Mouse (Mus musculus) ES-E14 (cell line): ENCODE data around the gene Syt8. TPM values are rescaled to one million over a fixed set of nuclear protein-coding genes. Genes with fewer than 3 reads are reported as not detected.

Experiments used
- DNase-seq: peaks from one replicate; pipeline ENCODE4 v3.0.0-alpha.2; 2013; ENCODE audit warnings: low read depth, low spot score
- H3K27ac ChIP-seq: 2 replicates; pipeline ENCODE4 v1.5.1; 2012; ENCODE audit warnings: low read depth, mild to moderate bottlenecking, low read length, moderate library complexity, mixed read lengths; ENCODE audit not compliant: poor library complexity, insufficient read depth, severe bottlenecking
- H3K36me3 ChIP-seq: 2 replicates; pipeline ENCODE4 v1.6.1; 2012; ENCODE audit warnings: mild to moderate bottlenecking, low read length, moderate library complexity, mixed read lengths; ENCODE audit not compliant: control insufficient read depth, poor library complexity, insufficient read depth, severe bottlenecking
- H3K4me1 ChIP-seq, 2 experiments: fragments of 150-350 bp in 1 of 2; sonication (generic) in 1 of 2; 2 replicates each; pipeline ENCODE4 v1.6.1; 2012; ENCODE audit warnings: low read length in 2 of 2, mild to moderate bottlenecking in 1 of 2, mixed read lengths in 1 of 2; ENCODE audit not compliant: control insufficient read depth in 2 of 2, insufficient read depth in 2 of 2, poor library complexity in 1 of 2
- H3K4me3 ChIP-seq, 2 experiments: fragments of 150-350 bp in 1 of 2; sonication (generic) in 1 of 2; 2 replicates each; pipeline ENCODE4 v1.5.1; 2012; ENCODE audit warnings: low read length in 2 of 2, low read depth in 1 of 2, mild to moderate bottlenecking in 1 of 2, mixed read lengths in 1 of 2; ENCODE audit not compliant: insufficient read depth in 1 of 2, poor library complexity in 1 of 2, severe bottlenecking in 1 of 2
- H3K9ac ChIP-seq: 2 replicates; pipeline ENCODE4 v1.6.1; 2012; ENCODE audit warnings: low read depth, mild to moderate bottlenecking, low read length, mixed read lengths; ENCODE audit not compliant: poor library complexity, insufficient read depth, severe bottlenecking
- H3K9me3 ChIP-seq: fragments of 150-350 bp; sonication (generic); 2 replicates; pipeline ENCODE4 v1.6.1; 2012; ENCODE audit warnings: low read depth, mild to moderate bottlenecking, low read length; ENCODE audit not compliant: control insufficient read depth, insufficient read depth
- CHD2 ChIP-seq: IDR thresholded peaks from 2 replicates; pipeline ENCODE4 v1.6.1; 2014; ENCODE audit warnings: mild to moderate bottlenecking, low read depth, low read length, inconsistent platforms
- HCFC1 ChIP-seq: IDR thresholded peaks from 2 replicates; pipeline ENCODE4 v1.6.1; 2012; ENCODE audit warnings: low read length, inconsistent platforms, borderline replicate concordance; ENCODE audit not compliant: insufficient read depth
- MAFK ChIP-seq: IDR thresholded peaks from 2 replicates; pipeline ENCODE4 v1.6.1; 2014; ENCODE audit warnings: mild to moderate bottlenecking, low read depth, low read length, inconsistent platforms; ENCODE audit not compliant: insufficient read depth
- ZC3H11A ChIP-seq: IDR thresholded peaks from 2 replicates; pipeline ENCODE4 v1.6.1; 2012; ENCODE audit warnings: low read depth, mild to moderate bottlenecking, inconsistent platforms, low read length, borderline replicate concordance
- ZNF384 ChIP-seq: IDR thresholded peaks from 2 replicates; pipeline ENCODE4 v1.6.1; 2012; ENCODE audit warnings: low read depth, low read length, inconsistent platforms
- in situ Hi-C, 2 experiments: fragments of 600-800 bp; cut with MboI; formaldehyde crosslinking; loops; one replicate each; pipeline ENCODE4 v1.15.1; 2025; ENCODE audit warnings: low sequenced_read_pairs in 2 of 2, inconsistent platforms in 1 of 2; ENCODE audit not compliant: unreplicated experiment in 2 of 2
- total RNA-seq: library from RNA; depleted of rRNA; stranded (reverse); fragments of 300-350 nt; gene quantifications from 2 replicates; pipeline ENCODE4 v1.2.3, GENCODE M21; 2012

Syt8 gene
- total RNA-seq, 1 experiment: 0.94 TPM

DNA sequence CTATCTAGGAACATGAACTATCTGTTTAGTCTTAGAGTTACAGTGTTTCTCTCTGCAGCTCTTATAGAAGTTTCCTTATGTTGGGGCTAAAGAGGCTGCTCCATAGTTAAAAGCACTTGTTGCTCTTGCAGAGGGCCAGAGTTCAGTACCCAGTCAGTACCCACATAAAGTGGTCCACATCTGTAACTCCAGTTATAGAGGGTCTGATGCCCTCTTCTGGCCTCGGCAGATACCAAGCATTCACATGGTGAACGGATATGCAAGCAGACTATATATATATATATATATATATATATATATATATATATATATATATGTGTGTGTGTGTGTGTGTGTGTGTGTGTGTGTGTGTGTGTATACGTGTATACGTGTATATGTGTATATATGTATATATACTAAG is 26.7 kb upstream of the Syt8 start:
- Histone ChIP-seq H3K9me3 (no peaks in the 10 kb centered on the region), H3K4me1 (peaks cover 1 to 4% of the 10 kb centered on the region in 2 experiments; a peak in 1 of 4 replicates), H3K36me3 (no peaks in the 10 kb centered on the region), H3K27ac (no peak overlapping the region), H3K4me3 (no peak overlapping the region), H3K9ac (no peak overlapping the region)
- no peak for TF ChIP-seq MAFK
- no peak for TF ChIP-seq ZC3H11A
- TF ChIP-seq ZNF384: no peak
- no peak for TF ChIP-seq CHD2
- no peak for TF ChIP-seq HCFC1
- DNase-seq: no peak
- in situ Hi-C loops: no loop called here

DNA sequence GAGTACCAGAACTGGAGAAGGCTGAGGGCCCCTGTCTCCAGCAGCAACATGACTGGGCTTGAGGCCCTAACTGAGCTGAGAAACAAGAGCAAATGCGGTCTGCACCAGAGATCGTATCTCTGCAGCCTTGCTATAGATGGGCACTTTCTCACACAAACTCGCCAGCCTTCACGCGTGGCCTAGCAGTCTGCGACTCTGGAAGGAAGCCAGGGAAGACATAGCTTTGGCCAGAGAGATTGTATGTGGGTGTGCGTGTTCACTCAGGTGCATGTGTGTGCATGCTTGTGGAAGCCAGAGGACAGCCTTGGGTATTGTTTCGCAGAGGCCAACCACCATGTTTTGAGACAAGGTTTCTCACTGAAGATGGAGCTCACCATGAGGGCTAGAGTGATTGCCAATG is 26.0 kb upstream of the Syt8 start:
- no peak for DNase-seq
- in situ Hi-C loops: no loop called here
- H3K9me3 ChIP-seq: no peaks in the 10 kb centered on the region
- peaks cover 1 to 4% of the 10 kb centered on the region in 2 experiments; a peak in 1 of 4 replicates for H3K4me1 ChIP-seq
- H3K27ac ChIP-seq: no peak overlapping the region
- no peak overlapping the region for H3K4me3 ChIP-seq
- no peak for TF ChIP-seq CHD2
- no peak for TF ChIP-seq ZNF384
- no peak for TF ChIP-seq MAFK
- TF ChIP-seq HCFC1: no peak
- no peak for TF ChIP-seq ZC3H11A
- H3K9ac ChIP-seq: no peak overlapping the region
- H3K36me3 ChIP-seq: no peaks in the 10 kb centered on the region

DNA sequence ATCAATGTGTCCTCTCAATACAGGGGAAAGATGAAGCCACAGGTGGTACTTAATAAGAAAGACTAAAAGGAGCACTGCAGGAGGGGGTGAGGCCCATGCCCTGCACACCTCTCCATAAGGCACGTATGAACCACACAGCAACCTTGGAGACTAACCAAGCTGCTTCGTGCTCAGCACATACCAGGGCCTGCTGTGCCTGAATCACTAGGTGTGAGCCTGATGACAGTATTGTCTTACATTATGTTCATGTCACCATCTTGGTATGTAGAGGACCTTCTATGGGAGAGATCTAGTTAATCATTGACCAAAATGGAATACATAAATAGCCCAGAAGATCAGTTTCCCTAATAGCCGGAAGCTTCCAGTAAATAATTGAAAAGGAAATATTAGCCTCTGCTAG is 25.0 kb upstream of the Syt8 start:
- TF ChIP-seq MAFK (no peak), CHD2 (no peak)
- DNase-seq: no peak
- Histone ChIP-seq H3K9ac (no peak overlapping the region), H3K36me3 (no peaks in the 10 kb centered on the region), H3K9me3 (no peaks in the 10 kb centered on the region), H3K4me3 (no peak overlapping the region), H3K27ac (no peak overlapping the region), H3K4me1 (peaks cover 0 to 1% of the 10 kb centered on the region in 2 experiments; a peak in 1 of 4 replicates)
- in situ Hi-C loops: no loop called here

DNA sequence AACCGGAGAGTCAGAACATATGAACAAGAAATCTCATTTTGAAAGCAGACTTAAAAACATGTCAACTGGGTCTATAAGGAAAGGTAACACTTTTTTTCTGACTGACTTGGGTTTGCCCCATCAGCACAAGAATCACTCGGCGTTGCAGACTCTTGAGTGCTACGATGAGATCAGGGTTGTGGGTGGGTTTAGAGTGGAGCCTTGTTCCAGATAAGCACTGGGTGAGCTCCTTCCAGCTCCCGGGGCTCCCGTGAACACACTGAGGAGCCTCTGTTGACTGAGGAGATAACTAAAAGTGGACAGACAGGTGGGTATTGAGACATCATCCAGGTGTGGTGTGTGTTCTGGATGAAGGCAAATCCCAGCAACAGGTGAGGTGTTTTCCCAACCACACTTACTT is 21.4 kb upstream of the Syt8 start:
- no peaks in the 10 kb centered on the region for H3K4me1 ChIP-seq
- no peak overlapping the region for H3K4me3 ChIP-seq
- H3K36me3 ChIP-seq: no peaks in the 10 kb centered on the region
- no peak for DNase-seq
- H3K9ac ChIP-seq: no peak overlapping the region
- TF ChIP-seq CHD2: no peak
- TF ChIP-seq ZC3H11A: no peak
- TF ChIP-seq ZNF384: no peak
- TF ChIP-seq MAFK: no peak
- TF ChIP-seq HCFC1: no peak
- in situ Hi-C loops: no loop called here
- no peak overlapping the region for H3K27ac ChIP-seq
- no peaks in the 10 kb centered on the region for H3K9me3 ChIP-seq

DNA sequence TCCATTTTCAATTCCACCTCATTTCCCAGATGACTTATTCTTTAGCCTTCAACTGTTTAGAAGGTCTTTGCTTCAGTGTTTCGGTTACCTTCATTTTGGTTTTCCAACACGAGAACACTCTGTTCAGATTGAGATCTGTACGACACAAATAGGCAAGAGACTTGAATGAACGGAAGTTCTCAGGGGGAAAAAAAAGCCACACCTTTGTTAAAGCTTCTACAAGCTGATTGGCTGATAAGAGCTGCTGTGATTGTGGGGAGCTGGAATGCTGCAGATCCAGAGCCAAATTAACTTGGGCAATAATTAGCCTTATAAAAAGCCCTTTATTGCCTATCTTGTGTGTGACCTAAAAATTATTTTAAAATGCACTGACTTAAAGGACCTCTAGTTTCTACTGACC is 19.3 kb upstream of the Syt8 start:
- Histone ChIP-seq H3K27ac (no peak overlapping the region), H3K9ac (no peak overlapping the region), H3K4me3 (no peak overlapping the region), H3K36me3 (no peaks in the 10 kb centered on the region), H3K4me1 (no peaks in the 10 kb centered on the region), H3K9me3 (no peaks in the 10 kb centered on the region)
- no peak for DNase-seq
- no peak for TF ChIP-seq CHD2
- TF ChIP-seq MAFK: no peak
- no peak for TF ChIP-seq ZNF384
- no peak for TF ChIP-seq ZC3H11A
- TF ChIP-seq HCFC1: no peak
- in situ Hi-C loops: no loop called here
